Mouse (Mus musculus) stomach, adult 2 months (tissue): Measurements from ENCODE around the gene Sept9. TPM values are rescaled to one million over a fixed set of nuclear protein-coding genes. Genes with fewer than 3 reads are reported as not detected.

Source experiments
- polyA plus RNA-seq: library from polyadenylated mRNA; depleted of rRNA; stranded (reverse); fragments of >200 nt; gene quantifications from 2 replicates; pipeline ENCODE4 v1.2.3, GENCODE M21; 2012; rRNA removed

Sept9 gene
- 17.9 and 21.8 TPM in 2 replicates for polyA plus RNA-seq

DNA sequence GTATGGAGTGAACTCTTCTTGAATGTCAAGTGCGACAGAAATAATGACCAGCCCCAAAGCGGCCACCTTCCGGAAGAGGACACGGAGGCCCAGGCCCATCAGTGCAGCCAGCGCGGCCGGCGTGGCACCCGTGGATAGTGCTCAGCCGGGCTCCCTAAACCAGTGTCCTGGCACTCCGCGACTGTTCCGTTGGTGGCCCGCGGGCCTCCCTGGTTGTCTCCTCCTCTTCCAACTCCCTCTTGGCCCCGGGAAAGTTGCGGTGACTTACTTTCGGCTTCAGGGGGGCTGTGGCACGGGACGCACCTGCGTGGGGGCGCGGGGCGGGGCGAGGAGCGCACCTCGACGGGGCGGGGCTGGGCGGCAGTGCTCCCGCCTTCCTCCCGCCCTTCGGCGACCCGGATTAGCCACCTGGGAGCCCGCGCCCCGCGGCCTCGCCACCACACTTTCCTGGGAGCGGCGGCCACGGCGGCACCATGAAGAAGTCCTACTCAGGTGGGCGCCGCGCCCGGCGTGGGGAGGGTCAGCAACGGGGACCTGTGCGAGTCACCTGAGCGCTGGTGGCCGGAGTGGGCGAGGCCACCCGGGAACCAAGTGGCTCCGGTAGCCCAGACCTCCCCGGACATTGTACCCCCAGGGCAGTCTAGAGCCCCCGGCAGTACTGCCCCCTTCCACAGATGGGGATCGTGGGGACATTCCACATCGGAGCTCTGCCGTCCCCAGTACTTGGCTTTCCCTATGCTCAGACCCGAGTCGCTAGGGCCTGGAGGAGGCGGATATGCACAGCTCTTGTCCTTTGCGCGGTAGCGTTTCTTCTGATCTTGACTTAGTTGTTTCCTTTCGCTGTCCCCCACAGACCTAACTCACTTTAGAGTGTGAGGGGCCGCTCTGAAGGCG is at the start of gene Sept9:
Sept9 (plus strand) TSS at position 380 of the 894 bp plus-strand sequence.

Other genes with a start within 250 kb of the Sept9 start
- gene Sec14l1, start 84.5 kb upstream of the Sept9 start, polyA plus RNA-seq, result 40.2 and 44.7 TPM in 2 replicates